Mouse (Mus musculus) 416B (cell line): ENCODE data around the gene Zyx.

Experiments
- DNase-seq: peaks from one replicate; pipeline ENCODE4 v3.0.0; 2011; ENCODE audit warnings: low read depth

The Zyx gene

DNA sequence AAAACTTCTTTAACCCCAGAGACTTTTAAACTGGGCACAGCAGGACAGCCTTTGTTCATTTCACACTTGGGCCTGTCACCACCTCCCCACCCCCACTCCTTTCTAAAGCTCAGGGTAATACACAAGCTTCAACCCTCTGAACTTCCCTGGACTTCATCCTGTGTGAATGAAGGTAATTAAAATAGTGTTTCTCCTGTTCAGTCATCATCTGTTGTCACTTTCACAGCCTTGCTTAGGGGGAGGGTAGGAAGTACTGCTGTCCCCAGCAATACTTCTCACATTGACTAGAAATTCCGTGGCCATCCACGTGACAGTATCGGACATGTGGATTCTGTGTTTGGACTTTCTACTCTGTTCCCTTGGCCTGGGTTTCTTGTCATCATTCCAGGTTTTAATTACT lies 20.4 kb downstream of the Zyx start:
- DNase-seq, result no peak

DNA sequence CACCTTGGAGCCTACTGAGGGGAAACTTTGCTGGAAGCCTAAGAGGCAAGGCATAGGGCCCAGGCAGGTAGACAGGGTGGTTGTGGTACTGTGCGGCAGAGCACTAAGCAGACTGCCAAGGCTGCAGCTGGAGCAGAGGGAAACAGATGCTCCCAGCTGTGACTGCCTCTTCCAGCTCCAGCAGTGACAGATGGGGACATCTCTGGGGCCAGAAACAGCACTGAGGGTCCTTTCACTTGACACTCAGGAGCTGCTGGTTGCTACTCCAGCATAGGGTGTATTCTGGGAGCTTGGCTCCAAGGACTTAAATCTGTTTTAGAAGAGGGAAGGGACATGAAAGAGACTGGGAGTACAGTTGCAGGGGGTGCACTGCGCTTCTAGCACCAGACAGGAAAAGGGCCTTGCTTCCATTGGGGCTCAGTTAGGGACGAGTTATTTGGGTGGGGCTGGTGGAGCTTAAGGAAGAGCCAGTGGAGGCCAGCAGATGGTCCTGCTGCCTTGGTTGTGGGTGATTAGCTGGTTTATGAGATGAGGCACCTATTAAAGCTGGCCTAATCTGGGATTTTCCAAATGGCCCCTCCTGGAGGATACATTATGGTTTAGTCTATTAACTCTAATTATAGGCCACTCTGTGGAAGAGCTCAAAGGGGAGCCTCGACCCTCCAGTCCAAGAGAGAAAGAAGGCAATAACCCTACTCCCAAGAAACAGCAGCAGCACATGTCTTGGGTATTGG lies 21.4 kb downstream of the Zyx start:
- no peak for DNase-seq

DNA sequence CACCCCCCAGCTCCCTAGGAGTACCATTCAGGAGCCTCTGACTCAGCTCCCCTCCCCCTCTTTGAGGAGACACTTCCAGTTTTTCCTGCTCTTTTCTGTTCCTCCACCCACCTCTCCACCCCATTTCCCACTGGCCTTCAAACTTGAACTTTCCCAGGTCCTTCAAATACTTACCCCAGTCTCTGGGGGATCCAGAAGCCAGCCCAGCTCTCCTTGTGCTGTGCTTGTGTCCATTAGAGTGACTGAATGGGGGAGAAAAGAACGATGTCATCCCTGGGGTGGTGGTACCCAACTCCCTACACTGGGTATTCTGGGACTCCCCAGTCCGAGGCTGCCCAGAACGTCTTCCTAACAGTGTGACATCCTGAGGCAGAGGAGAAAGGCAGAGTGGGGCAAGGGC lies 22.6 kb downstream of the Zyx start:
- no peak for DNase-seq

DNA sequence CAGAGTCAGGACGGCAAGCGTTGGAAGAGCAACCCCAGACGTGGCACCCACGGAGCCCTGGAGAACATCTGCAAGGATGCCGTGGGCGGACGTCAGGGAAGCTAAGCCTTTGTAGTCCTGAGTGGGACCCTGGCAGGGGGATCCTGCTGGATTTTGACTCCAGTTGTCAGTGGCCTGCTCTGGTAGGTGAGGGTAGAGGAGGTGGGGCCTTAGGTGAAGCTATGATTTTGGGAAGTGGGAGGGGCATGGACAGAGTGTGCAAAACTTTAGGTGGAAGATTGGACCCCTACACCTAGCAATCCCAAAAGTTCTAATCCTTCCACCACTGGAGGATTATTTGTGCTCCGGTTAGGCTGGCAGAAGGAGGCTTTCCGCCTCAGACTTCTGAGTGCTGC lies 23.0 kb downstream of the Zyx start:
- DNase-seq, result no peak

DNA sequence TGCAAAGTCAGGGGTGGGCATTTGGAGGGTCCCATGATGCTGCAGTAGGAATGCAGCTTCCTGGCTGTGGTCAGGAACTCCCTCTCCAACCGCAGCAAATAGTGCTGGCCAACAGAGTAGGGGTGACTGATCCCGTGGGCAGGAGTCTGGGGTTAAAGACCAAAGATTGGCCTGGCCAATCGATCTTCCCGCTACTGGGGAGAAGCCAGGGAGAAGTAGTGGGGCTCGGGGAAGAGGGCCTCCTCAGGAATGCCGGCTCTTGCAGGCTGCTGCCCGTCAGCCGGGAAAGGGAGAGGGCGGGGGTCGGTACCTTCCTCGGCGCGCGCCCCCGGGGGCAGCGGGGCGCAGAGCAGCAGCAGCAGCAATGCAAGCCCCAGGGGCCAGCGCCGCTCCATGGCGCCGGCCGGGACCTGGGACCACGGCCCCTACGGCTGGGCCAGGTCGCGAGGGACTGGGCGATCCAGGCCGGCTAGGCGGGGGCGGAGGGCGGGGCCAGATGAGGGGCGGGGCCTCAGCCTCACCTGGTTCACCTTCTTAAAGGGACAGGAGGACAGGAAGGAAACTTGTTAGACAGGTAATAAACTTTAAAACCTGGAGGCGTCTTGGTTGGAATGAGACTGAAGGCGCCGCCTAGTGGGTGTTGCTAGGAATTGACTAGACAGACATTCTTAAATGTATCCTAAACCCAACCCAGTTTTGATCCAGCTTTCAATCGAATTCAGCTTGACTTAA lies 23.6 kb downstream of the Zyx start, which contains the start of gene Epha1:
Gene Epha1, minus strand, starts transcription at position 453 of the 732 bp plus-strand sequence.
- peak; percentile 69 for DNase-seq

DNA sequence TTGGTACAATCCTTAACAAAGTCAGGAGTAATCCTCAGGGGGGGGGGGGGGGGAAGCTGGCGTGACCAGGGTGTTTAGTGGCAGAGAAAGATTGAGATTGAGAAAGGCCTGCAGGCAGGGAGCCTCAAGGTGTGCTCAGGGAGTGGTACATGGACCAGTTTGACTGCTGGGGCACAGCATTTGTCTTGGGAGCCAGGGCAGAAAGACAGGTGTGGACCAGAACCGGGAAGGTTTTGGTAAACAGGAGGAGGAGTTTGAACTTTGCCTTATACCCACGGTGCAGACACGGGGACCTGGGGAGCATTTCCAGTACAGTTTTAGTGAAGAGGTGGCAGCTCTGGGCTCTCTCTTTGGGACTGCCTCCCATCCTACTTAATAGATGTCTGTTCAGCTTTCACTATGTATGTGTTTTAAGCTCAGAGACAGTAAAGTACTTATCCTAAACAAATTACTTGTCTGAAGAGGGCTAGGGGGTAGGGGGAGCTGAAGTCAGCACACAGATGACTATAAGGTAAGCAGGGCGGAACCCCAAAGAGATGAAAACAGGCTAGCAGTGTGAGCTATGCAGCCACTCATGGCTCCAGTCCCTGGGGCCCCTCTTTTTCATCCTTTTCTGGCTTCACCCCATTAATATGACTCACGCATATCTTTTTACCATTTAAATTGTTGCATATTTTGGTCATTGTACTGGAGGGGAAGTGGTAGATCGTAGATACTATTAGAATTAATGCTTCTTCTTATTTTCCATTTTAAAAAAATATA lies 24.4 kb downstream of the Zyx start:
- no peak for DNase-seq

DNA sequence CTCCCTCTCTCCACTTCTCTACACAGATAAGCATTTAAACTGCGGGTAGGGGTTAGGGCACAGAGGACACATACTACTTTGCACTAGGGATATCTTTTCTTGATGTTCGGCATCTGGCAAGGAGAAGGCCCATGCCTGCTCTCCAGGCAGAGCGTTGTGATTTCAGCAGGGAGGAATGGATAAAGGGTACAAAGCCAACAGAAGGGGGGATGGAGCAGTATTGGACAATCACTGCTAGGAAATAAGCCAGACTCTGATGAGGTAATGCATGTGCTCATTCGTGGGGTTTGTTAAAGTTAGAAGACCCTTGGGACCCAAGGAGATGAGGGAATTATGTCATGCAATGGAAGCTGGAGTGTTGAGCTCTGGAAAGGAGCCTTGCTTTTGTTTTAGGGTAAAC lies 25.3 kb downstream of the Zyx start:
- no peak for DNase-seq

DNA sequence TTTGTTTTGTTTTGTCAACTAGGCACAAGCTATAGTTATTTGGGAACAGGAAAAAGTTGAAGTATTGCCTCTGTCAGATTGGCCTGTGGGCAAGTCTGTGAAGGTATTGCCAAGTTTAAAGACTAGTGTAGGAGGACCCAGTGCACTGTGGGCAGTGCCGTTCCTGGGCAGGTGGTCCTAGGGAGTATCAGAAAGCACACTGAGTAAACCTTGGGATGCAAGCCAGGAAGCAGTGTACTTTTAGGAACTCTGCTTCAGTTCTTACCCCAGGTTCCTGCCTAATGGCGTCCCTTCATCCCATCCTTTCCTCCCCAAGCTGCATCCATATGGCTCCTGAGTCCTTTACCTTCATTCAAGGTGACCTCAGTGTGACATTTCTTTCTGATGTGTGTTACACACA lies 25.7 kb downstream of the Zyx start:
- DNase-seq, result no peak

DNA sequence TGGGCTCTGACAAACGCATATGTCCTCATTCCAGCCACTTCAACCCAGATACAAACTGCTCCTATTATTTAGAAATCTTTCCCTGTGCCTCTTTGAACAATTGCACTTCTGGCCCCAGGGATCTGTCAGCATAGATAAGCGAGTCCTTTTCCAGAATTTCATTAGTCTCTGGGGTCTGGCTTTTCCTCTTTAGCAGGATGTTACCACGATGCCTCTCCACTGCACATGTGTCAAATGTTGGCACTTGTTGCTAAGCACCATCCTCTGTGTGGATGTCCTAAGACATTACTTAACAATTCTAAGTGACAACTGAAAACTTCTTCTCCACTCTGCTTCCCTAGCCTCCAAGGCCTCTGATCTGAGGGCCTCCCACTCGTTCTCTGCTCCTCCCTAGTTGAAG lies 26.6 kb downstream of the Zyx start:
- DNase-seq, result no peak

DNA sequence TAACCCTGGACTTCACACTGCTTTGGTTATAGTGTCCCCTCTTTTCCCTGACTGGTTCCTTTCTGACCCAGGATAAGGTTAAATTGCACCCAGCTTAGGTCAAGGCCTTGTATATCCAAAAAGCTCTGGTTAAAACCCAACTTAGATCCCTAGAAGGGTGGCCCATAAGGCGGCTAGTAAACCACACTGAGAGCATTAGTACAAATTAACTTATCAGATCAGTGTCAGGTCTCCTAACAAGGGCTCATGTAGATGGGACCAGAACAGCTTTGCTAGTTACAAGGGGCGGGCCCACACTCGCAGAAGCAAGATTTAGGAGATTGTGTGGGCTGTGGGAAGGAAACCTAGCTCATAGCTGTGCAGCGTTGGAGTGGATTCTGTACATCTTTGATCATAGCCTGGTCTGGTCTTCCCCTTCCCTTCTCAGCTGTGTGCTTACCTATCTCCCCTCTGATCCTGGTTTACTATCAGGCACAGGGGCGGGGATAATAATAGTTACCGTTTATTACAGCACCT lies 27.1 kb downstream of the Zyx start:
- DNase-seq, result no peak

DNA sequence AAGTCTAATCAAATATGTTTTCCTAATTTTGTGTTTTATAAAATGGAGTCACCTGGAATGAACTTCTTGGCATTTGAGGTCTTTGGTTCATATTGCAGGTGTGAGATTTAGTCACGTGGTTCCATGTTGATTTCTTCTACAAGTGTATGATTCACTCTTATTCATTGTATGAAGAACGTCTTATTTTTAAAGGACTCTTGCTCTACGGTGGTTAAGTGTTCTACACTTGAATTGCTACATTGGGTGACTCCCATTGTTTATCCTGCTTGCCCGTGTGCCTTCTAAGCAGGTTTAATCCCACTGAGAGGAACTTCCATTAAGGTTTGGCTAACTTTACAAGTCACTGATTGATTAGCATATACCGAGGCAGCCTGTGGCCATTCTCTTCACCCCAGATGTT lies 27.9 kb downstream of the Zyx start:
- DNase-seq, result no peak

DNA sequence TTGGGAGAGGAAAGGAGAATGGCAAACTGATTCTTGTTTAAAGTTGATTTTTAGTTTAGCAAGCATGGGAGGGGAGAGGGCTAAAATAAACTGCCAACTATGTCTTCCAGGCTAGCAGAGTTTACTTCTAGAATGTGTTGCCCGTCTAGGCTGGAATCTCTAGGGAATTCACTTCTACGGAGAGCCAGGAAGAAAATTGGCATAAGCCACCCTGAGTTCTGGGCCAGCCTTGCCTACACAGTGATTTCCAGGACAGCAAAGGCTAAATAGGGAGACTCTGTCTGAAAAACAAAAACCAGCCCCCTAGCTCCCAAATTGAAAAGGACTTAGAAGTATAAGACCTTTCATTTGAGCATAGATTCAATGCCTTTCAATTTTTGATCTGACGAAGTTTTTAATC lies 30.1 kb downstream of the Zyx start:
- no peak for DNase-seq

DNA sequence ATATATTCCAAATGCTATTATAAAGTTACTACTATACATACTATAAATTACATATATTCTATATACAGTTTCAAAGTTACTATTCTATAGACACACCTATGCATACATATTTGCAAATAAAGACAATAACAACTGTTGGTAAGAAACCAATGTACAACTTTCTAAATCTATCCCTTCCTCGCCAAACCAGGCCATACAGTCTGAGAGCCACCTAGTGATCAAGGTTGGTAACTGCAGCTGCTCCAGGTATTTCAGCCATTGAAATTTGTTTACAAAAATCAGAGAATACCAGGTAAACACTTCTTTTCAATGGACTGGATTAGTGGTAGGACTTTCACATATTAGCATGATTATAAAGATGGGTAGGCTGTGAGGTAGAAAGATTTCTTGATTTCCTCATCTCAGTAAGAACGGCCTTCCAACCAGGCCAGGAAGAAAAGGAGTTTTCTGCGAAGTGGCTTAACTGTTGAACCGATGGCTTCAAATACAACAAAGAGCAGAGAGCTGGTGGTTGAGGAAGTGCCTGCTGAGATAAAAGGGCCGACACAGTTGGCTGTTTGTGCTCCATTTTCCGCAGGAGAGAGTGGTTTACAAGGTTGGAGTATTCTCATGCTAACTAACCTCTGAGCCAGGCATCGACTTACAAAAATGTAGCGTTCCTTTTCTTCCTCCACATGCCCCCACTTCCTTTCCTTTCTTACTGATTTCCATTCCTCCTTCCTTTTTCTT lies 31.1 kb downstream of the Zyx start:
- peak; percentile 46 for DNase-seq

DNA sequence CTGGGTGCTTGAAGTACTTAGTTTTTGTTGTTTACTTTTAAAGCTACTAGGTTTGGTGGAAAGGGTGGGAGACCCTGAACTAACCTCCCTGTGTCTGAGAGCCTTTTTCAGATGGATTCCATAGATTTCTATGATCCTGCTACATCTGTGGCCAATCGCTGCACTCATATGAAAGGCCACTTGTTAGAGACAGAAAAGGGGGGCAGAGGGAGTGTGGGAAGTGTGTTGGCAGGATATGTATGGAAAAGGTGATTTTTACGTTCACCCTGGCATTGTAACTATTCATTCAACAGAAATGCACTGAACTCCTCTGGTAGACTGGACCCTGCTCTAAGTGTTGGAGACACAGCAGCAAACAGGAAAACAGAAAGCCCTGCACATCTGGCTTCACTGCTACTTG lies 31.8 kb downstream of the Zyx start:
- no peak for DNase-seq

DNA sequence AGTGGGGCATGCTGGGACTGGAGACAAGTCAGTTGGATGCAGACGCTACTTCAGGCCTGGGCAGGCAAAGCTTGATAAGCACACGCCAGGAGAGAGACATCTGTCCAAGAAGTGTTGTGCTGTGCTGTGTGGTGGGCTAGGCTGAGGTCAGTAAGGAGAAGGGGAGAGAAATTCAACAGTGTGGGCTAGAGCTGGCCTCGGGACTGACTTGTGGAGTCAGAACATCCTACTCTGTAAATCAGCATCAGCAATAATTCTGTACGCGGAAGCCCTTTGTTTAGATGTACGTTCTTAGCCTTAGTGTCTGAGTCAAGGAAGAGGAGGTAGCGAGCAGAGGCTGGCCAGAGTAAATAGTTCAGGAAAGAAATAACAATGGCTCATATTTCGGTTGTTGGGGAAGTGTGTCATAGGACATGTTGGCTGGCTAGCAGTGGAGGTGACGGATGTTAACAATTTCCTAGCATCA lies 32.5 kb downstream of the Zyx start:
- DNase-seq, result peak; percentile 68

DNA sequence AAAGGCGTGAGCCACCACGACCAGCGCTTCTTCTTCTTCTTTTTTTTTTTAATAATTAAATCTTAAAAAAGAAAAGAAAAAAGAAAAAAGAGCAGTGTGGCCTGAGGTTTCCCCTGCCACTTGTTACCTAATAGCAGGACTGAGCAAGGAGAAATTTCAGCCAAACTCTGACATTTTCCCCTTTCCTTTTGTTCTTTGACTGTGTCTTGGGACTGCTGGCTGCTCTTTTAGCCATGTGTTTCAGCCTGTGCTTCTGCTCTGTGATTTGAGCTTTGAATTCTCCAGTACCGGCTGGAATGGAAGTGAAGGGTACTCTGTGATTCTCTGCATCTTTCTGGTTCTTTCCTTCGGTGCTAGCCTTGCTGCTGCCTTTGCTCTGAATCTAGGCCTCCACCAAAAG lies 33.9 kb downstream of the Zyx start:
- no peak for DNase-seq

DNA sequence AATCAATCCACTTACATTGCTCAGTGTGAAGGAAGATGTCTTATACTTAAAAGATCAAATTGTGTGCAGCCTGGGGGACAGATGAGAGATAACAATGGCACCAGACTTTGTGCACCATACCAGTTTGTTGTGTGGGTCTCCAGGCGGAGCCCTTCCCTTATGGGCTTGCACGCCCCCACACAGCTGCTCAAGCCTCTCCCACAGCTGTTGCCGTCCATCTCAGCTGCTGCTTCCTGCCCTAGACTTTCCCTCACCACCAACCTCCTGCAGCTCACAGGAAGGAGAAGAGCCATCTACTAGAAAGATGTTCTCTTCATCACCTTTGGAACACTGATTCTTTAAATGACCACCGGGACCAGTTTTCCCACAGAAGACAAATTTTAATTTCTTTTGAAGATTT lies 36.2 kb downstream of the Zyx start:
- no peak for DNase-seq

DNA sequence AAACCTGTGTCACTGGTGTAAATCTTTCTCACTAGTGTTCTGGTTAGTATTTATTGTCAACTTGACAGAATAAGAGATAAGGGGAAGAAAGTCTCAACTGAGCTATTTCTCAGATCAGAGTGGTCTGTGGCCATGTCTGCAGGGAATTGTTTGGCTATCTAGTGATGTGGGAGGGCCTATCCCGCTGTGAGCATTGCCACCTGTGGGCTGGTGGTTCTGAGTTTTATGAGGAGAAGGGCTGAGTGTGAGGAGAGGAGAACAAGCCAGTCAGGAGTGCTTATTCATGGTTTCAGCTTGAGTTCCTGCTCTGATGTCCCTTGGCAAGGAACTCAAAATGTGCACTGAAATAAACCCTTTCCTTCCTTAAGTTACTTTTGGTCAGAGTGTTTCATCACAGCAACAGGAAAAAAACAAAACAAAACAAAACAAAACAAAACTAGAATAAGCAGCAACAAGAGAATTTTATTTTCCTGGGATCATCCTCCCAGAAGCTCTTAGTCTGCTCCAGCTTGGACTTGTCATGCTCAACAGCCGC lies 42.4 kb downstream of the Zyx start:
- no peak for DNase-seq

DNA sequence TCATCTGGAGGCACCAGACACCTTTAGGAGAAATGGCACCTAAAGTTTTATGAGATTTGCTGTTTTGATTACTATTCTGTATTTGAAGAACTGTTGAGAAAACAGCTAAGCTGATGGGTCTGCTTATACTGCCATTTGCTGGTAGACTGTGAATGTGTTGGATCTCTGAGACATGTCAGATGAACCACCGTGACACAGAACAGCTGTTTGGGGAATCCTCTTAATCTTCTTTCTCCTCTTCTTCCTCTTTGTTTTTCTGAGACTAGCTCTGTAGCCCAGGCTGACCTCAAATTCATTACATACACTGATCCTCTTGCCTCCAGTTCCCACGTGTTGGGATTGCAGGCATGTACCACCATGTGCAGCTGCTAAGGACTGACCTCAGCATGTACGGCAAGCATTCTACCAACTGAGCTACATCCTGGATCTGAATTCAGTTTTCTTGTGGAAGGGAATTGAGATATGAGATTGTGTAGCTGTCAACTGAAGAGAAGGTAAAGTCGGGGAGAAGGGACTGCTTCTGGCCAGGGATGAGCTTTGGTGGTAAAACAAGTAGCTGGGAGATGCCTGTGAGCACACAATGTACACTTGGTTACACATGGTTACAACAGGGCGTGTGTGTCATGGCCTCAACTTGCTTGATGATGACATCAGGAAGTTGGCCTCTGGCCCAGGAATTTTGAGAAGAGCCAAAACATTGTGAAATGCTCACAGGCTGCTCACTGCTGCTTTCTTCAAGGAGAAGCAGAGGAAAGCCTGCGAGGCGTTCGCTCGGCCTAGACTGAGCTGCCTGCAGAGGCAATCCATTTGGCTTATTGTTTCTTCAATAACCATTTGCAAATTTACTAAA lies 46.8 kb downstream of the Zyx start:
- DNase-seq, result peak; percentile 89

DNA sequence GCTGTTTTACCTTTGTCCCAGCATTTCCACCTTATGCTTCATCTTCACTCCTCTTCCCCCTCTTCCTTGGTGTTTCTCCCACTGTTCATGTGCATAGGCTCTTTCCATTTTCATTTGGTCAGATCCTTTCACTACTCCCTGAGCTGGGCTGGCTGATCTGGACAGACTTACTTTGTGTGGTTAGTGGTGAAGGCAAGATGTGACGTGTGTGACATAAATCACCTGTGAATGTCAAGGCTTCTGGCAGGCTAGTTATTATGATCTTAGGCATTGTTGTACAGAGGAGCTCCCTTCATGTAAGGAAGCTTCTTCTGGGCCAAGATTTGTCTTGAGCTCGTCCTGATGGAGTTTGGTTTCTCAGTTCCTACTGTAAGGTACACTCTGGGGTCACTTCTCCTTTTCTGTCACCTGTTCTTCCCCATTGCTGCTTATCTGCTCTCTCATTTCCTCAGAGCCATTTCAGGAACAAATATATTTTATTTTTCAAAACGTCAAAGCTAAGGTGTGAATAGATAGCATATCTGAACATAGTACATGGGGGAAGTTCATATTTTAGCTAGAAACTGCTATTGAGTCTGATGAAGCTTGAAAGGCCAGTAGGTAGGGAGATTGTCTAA lies 47.7 kb downstream of the Zyx start:
- DNase-seq, result no peak
